Mouse (Mus musculus) left cerebral cortex, adult 9 months (tissue): ENCODE data around the gene Phlda3.

Experiments used
- DNase-seq, 2 experiments: peaks; one replicate each; pipeline ENCODE4 v3.0.0; 2022; ENCODE audit warnings: low spot score in 2 of 2

Phlda3 gene

DNA sequence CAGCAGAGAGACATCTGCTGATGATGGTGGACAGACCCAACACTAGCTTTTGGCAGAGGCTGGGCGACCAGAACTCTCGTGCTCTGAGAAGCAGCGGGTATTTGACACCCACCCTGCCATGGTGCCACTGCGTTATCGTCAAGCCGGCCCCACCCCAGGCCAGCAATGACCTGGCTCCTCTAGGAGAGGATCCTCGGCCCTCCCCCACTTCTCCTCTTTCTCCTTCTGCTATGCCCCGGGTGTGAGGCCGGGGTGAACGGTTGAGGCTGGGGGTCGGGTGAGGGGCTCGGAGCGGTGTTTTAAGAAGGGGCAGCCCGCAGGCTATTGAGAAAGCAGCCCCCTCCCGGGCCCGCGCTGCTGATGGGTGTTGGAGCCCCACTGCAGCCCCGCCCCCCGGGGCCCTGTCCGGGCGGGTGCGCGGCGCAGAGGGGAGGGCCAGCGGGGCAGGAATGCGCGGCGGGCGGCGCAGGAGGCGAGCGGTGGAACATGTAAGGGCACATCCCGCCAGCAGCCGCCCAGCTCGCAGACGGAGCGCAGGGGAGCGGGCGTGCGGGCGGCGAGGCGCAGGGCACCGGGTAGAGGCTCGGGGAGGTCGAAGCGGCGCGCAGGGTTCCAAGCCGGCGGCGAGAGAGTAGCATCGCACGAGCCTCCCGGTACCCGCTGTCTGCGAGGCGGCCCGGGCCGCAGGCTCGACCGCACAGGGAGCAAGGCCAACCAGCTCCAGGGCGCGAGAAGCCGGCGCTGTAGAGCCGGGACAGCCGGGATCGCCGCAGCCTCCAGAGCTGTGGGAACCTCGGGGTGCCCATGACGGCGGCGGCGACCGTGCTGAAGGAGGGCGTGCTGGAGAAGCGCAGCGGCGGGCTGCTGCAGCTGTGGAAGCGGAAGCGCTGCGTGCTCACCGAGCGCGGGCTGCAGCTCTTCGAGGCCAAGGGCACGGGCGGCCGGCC lies at the start of gene Phlda3:
Gene Phlda3, plus strand, starts transcription at position 475 of the 947 bp plus-strand sequence.
- DNase-seq = peak in 1 of 2 experiments; percentile 51

DNA sequence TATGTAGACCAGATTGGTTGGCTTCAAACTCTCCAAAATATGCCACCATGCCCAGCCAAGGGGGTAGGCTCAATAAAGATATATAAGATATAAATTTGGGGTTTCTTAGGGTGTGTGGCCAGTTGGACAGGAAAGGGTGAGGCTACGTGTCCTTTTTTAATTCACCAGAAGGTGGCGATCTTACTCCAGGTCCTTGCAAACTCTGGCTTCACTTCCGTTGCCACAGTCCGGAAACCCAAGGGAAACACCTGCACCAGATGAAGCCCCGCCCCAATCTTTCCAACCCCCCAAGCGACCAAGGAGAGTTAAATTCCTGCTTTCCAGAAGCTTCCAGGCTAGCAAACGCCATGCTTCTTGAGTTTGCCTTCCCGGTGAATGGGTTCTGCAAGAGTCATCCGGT lies 46.4 kb upstream of the Phlda3 start:
- peak in 1 of 2 experiments; percentile 75 for DNase-seq

DNA sequence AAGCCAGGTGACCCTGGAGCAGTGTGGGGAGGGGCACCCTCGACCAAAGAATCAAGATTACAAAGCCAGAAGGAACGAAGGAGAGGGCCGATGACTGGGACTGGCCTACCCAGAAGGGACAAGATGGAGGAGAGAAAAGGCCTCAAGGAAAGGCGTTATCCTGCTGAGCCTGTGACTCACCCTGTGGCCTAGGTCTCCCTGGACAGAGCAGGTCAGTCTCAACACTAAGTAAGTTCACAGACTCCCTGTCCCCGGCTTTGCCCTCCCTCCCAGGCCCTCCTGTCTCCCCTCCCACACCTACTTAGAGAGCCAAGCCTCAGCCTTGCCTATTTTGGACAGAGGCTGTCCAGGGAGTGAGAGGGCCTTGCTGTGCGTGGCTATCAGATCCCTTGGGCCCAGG lies 45.9 kb upstream of the Phlda3 start, which contains the start of gene Csrp1:
Gene Csrp1, plus strand, starts transcription at position 79 of the 400 bp plus-strand sequence.
- DNase-seq = no peak

DNA sequence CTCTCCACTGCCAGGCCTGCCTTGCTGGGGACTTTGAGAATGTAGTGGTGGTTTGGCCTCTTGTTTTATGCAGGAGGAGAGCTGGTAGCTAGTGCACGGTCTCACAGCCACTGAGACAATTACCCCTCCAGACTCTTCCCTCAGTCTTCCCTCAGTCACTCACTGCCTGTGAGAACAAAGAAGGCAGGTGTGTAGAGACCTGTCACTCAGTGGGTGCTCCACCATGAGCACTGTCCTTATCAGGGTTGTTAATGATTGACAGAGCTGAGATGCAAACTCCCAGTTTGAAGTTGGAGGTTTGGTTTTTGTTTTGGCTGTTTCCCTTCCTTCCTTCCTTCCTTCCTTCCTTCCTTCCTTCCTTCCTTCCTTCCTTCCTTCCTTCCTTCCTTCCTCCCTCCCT lies 42.9 kb upstream of the Phlda3 start:
- DNase-seq = no peak

DNA sequence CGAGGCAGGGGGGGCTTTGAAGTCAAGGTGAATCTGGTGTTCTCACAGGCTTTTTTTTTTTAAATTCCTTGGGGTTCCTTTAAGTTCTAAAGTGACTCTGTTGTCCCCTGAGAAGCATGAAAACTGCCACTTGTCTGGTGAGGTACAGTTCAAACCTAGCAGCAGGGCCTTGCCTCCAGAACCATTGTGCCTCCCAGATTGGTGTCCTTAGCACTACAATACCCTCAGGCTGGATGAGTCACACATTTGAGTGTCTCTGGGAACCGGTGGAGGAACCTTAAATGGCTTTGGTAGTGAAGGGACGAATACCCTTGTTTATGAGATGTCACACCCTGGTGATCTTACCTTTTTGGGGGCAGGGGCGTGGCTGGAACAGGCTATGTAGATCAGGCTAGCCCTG lies 41.8 kb upstream of the Phlda3 start:
- DNase-seq = no peak

DNA sequence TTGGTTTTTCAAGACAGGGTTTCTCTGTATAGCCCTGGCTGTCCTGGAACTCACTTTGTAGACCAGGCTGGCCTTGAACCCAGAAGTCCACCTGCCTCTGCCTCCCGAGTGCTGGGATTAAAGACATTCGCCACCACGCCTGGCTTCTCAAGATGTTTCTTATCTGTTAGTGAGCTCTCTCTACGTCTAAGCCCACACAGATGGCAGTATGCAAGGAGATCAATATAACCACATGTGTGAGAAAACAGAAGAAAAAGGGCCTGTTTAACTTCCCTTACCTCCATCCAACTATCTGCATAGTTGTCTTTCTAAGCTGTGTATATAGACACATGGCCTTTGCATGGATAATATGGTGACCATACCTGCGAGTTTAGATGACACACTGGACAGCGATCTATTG lies 40.6 kb upstream of the Phlda3 start:
- DNase-seq = no peak

DNA sequence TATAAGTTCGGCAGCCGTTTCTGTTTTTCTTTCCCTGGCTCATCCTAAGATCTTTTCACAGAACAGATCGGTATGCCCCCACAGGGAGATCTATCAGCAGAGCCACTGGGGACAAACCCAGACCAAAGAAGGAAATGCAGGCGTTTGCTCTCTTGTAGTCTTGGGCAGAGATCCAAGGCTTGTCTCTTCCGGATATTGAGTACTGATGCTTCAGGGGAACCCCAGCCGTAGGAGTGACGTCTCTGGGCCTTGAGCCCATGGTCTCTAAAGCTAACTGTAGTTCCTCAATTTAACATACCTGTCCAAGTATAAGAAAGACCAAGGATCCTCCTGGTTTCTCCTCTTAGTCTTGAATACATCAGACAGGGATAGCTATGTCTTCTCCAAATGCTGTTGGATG lies 40.0 kb upstream of the Phlda3 start:
- DNase-seq = no peak

DNA sequence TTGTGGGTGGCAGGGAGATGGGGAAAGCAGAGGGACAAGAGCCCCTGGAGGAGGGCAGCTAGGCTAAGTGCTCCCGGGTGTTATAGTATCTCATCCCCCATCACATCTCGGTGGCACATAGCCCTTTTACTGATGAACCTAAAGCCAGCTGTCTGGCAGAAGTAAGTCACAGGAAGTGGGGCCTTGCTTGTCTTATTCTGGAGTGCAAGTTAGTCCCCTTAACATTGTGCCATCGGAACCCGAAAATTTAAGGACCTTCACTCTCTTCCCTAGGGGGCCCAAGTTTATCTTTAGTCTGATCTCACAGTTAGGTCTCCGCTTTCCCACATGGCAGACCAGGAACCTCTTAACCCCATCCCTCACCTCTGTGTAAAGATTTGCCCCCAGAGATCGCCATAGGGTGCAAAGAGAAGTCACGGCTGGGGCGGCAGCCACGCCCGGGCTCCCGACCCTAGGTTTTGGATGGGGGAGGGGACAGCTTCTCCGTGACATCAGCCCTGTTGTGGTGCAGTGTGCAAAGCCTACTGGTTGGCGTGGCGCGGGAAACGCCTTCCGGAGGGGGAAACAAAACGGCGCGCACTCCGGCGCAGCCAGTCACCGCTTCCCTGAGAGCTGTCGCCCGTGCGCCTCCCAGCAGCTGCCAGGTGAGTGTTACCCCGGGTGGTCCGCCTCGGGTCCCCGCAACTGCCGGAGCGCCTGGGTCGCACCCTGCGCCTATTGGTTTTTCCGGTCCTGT lies 37.1 kb upstream of the Phlda3 start:
- peak; percentile 69 to 85 for DNase-seq

DNA sequence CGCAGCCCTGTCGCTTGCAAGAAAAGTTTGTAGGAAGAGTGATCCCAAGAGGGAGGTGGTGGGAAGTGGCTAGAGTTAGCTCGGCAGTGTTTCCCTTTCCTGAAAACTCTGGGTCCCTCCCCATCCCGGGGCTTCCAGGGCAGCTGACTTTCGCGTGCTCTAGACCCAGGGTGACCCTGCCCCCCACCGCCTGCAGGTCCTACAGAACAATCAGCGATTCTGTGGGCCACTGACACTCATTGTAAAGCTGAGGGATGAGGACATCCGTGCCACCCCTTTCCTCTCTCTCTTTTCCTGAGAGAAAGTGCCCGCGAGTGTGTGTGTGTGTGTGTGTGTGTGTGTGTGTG lies 36.6 kb upstream of the Phlda3 start:
- peak; percentile 40 to 48 for DNase-seq

DNA sequence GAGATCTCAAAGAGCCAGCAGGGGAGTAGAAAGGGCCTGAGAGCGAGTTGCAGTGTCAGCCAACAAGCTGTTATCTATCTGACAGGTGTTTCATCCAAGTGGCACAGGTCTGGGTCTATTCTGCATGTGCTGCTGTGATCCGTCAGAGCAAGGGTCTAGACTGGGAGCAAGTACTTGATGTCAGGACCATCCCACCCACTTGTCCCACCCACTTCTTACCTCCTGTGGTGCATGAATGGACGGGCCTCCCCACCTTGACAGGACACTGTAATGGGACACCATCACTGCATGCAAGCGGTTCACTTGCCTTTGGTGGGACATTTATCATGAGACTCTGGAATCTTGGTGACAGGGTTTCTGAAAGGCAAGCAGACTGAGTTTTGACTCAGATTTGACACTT lies 36.1 kb upstream of the Phlda3 start:
- DNase-seq = no peak

DNA sequence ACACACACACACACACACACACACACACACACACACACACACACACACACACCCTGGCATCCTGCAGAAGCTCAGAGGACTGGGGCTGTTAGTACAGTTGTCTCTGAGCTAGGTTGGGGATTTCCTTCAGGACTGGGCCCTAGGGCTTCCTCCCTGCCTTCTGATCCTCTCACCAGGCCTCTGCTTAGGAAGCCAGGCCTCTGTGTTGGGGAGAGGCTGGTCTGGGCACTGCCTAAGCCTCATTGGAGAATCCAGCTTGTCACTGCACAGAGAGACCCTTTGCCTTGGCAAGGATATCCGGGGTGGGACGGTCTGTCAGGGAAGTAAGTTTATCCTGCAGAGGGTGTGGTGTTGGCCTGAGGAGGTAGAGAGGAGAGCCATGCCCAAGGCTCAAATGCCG lies 35.6 kb upstream of the Phlda3 start:
- DNase-seq = no peak

DNA sequence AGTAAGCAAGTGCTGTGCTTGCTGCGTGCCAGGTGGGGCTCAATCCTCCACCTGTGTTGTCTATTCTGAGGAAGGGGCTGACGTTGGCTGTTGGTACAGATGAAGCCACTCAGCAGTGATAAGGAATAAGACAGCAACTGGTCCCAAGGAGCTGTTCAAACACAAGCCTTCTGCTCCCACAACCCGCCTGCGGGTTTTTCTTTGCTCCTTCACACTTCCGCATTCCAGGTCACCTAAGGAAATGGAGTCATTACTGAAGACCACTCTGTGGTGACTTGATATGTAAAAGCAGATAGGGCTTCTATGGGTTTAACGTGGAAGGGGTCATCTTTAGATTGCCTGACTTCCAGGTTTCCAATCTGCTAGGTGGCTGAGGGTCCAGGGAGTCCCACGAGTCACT lies 34.5 kb upstream of the Phlda3 start:
- no peak for DNase-seq

DNA sequence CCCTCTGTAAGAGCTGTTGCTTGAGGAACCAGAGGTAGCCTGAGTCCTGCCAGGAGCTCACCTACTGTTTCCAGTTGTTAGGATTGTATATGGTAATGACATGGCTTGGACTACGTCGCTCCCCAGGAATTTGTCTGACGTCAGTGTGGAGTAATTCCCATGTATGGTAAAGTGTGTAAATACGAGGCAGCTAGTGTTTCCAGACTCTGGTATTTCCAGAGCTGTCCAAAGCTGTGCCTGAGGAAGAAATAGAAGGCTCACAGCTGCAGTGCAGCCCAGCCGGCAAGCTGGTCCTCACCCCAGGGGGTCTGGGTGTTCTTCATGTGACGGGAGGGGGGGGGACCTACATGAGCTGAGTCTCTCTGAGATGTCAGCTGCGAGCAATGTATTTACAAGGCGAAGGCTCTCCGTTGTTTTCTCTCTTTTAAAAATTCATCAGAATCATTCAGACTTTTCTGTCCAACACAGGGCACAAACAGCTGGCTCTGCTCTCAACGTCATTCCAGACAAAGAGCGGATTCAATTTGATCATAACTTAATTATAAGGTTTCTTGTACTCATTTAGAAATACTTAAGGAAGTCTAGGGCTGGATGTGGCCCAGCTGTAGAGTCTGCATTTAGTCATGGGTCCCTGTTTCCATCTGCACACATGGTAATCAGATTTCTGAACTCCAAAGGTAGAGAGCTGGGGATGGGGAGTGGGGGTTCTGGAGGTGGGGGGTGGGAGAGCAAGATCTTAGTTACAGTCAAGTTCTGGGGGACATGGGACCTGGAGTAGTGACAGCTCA lies 33.8 kb upstream of the Phlda3 start:
- DNase-seq = no peak

DNA sequence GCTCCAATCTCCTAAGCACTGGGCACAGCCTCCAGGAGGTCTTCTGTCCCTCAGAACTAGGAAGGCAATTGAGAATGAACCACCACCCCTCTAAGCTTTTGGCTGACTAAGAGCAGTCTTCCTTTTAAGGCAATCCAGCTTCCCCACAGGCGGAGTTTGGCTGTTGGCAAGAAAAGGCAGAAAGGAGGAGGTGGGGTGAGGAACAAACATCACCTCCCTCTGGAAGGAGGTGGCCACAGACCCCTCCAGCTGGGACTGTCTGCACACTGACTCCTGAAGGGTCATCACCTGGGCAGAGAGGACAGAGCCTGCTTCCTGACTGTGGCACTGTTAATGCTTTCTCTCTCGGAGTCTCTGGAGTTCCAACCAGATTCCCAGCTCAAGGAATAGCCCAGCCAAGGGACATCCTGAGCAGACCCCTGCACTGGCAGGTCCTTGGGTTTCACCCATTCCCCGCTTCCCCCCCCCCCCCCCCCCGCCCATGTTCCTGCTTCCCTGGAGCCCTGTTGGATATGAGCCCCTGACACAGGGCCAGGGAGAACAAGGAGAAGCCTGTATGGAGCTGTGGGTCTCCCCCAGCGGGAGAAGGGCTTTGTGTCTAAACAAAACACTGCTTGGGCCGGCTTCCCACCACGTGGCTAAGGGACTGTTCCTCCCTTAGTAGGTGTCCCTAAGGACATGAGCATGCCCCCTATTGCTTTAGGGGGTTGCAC lies 31.5 kb upstream of the Phlda3 start:
- peak; percentile 51 to 75 for DNase-seq

DNA sequence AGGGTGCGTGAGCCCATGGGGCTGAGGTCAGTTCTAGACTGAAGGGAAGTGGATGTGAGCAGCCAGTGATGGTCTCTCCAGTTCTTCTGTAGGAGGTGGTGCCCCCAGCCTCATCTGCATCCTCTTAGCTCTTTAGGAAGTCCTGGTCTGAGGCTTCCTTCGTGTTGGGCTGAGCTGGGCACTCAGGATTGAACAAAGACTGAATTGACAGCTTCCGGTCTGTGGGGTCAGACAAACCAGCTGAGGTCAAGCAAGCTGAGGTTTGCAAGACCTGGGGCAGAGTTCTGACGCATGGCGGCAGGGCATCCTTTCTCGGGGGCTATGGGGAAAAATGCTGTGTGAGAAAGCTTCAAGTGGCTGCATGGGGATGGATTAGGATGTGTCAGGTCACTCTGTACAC lies 30.5 kb upstream of the Phlda3 start:
- no peak for DNase-seq

DNA sequence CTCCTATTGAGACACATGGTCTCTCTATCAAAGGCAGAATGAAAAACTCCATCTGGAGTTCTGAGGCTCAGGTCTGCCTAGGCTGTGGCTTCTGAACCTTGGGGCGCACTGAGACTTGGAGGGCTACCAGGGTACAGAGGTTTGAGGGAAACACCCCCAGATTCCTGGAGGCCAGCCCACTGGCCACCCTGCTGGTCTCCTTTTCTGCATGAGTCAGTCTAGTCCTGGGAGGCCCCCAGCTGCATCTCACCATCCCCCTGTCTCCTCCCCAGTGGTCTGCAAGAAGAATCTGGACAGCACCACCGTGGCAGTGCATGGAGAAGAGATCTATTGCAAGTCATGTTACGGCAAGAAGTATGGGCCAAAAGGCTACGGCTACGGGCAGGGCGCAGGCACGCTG lies 20.9 kb upstream of the Phlda3 start:
- DNase-seq = no peak

DNA sequence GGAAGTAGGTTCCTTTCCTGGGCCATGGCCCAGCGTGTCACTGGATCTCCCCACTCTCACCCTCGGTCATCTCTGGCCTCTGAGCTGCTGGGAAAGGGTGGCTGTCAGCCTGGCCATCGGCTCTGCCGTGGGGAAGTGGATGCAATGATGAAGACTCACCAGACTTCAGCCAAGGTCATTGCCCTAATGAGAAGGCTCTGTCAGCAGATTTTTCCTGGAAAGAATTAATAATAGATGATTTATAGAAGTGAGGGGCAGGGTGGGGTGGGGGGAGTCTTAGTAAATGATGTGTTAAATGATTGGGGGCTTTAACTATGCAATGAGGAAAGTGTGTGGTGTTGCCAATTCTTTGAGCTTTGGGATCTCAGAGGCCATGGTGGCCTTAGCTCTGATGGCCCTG lies 19.7 kb upstream of the Phlda3 start:
- no peak for DNase-seq

DNA sequence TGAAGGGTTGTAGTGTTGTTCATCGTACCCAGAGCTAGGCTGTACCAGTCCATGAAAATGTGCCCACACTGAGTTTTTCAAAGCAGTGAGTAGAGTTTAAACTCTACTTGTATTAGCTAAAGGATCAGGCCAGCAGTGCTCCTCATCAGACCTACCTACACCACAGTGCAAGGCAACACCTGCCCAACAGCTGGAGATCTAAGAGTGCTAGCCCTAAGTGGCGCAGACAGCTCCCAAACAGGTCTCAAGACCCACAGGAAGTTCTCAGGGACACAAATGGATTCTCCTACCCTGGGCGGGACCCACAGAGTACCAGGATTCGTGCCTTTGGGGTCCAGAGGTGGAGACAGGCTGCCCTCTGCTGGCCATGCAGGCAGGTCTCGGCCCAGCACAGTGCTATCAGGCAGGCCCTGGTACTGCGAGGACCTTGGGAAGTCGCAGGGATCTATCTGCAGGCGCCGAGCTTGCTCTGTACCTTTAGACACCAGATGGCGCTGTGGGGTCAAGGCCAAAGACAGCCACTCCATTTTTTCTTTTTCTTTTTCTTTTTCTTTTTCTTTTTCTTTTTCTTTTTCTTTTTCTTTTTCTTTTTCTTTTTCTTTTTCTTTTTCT lies 13.1 kb upstream of the Phlda3 start:
- peak; percentile 77 to 95 for DNase-seq

DNA sequence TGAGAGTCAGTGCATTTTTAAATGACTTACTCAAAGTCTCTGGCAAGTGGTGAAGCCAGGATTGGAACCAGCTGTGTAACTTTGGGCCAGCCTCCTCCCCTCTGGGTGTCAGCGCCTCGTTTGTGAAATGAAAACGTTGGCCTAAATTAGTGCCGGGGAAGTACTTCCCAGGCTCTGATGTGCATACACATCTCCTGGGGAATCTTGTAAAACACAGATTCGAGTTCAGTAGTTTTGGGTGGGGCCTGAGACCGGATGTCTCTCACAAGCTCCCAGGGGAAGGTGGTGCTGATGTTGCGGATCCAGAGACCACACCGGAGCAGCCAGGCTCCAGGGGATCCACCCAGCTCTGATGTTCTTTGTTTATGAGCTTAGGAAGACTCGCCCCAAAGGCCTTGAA lies 10.6 kb upstream of the Phlda3 start:
- DNase-seq = no peak

DNA sequence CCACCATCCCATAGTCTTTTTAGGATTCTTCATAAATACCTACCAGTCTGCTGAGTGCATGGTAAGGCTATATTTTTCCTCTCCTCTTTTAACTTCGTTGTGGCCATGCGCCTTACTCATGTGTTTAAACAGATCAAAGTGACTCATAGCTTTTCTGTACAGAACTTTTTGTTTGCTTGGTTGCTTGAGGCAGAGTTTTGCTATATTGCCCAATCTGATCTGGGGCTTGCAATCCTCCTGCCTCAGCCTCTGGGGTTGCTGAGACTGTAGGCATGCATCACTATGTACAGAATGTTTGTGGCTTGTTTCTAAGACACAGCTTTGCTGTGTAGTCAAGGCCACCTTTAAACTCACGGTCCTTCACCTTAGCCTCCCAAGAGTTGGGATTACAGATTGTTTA lies 10.0 kb upstream of the Phlda3 start:
- DNase-seq = no peak

DNA sequence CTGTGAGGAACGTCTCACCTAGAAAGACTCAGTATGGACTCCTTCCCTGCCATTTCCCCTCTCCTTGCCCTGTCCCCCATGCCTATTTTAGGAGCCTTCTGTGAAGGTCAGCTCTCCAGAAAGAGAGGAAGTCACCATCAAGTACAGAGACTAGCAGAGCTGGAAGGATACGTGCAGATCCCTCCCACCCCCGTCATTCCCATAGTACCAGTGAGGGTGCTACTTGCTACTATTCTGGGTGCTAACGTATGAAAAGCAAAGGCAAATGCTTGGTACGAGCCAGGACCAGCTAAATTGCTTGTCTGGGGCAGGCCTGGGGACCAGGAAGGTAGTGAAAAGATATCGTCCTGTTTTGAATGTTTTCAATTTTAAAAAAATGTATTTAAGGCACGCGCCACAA lies 8.6 kb upstream of the Phlda3 start:
- DNase-seq = no peak
